Mouse (Mus musculus) forebrain, embryonic 14.5 days (tissue): ENCODE measurements around the gene Ntpcr. TPM values are rescaled to one million over a fixed set of nuclear protein-coding genes. Genes with fewer than 3 reads are reported as not detected.

Experiments
- ATAC-seq: fragments of 200-750 bp; cut with Nextera tagmentation; 2 replicates; pipeline ENCODE4 v1.8.0; 2017; ENCODE audit warnings: mild to moderate bottlenecking, moderate library complexity
- DNase-seq: peaks from one replicate; pipeline ENCODE4 v3.0.0-alpha.2; 2015; ENCODE audit warnings: low spot score
- H3K27ac ChIP-seq: fragments of 300-500 bp; sonication (generic); 2 replicates; pipeline ENCODE4 v1.5.1; 2014; ENCODE audit warnings: low read depth, mild to moderate bottlenecking, control low read depth, low read length, moderate library complexity
- H3K27me3 ChIP-seq: fragments of 300-500 bp; sonication (generic); replicated peaks from 2 replicates; pipeline ENCODE4 v1.6.1; 2014; ENCODE audit warnings: low read length, control low read depth, mixed read lengths; ENCODE audit not compliant: control insufficient read depth, insufficient read depth
- H3K36me3 ChIP-seq: fragments of 300-500 bp; sonication (generic); 2 replicates; pipeline ENCODE4 v1.6.1; 2014; ENCODE audit warnings: low read length, control low read depth; ENCODE audit not compliant: control insufficient read depth, insufficient read depth
- H3K4me1 ChIP-seq: fragments of 300-500 bp; sonication (generic); 2 replicates; pipeline ENCODE4 v1.6.1; 2014; ENCODE audit warnings: antibody characterized with exemption, low read length, control low read depth; ENCODE audit not compliant: control insufficient read depth, insufficient read depth
- H3K4me2 ChIP-seq: fragments of 300-500 bp; sonication (generic); 2 replicates; pipeline ENCODE4 v1.6.1; 2014; ENCODE audit warnings: mild to moderate bottlenecking, control low read depth, low read length
- H3K4me3 ChIP-seq: fragments of 300-500 bp; sonication (generic); 2 replicates; pipeline ENCODE4 v1.5.1; 2014; ENCODE audit warnings: low read depth, low read length, control low read depth
- H3K9ac ChIP-seq: fragments of 300-500 bp; sonication (generic); 2 replicates; pipeline ENCODE4 v1.6.1; 2014; ENCODE audit warnings: mild to moderate bottlenecking, low read length, control low read depth, moderate library complexity
- H3K9me3 ChIP-seq: fragments of 300-500 bp; sonication (generic); replicated peaks from 2 replicates; pipeline ENCODE4 v1.6.1; 2016; ENCODE audit warnings: low read length, control low read depth, mixed read lengths; ENCODE audit not compliant: control insufficient read depth
- WGBS: fragments of 180-500 bp; shearing (Covaris S2); extraction: QIAGEN DNeasy Blood & Tissue Kit; methylation state at CpG from one replicate; pipeline ENCODE4 v1.1.7; 2014; 5-methylcytosine and 5-hydroxymethylcytosine counted together
- polyA plus RNA-seq: library from polyadenylated mRNA; unstranded; fragments of >200 nt; fragmentation: Nextera tagmentation; extraction: Ambion mirVana; gene quantifications from 2 replicates; pipeline ENCODE4 v1.2.1, GENCODE M21; 2014

Ntpcr gene
- polyA plus RNA-seq, 1 experiment from 2014 or later, result 35.4 TPM

GRCm38 (mm10) chr8:125733964-125734956, 4.5 kb downstream of the Ntpcr start:
- Histone ChIP-seq H3K4me3 (peak overlapping the region; percentile 64), H3K27me3 (no peaks in the 10 kb centered on the region), H3K9me3 (no peaks in the 10 kb centered on the region), H3K4me2 (peak overlapping the region; percentile 84), H3K9ac (peak overlapping the region; percentile 77), H3K27ac (no peak overlapping the region), H3K4me1 (peaks cover 4% of the 10 kb centered on the region; the same call in 1 of the 2 replicates), H3K36me3 (no peaks in the 10 kb centered on the region)
- ATAC-seq (peak; percentile 95), DNase-seq (peak; percentile 95)
- WGBS, result 7% methylated on average over 51 of the region's 52 CpGs

GRCm38 (mm10) chr8:125738956-125739355, 9.2 kb downstream of the Ntpcr start:
- peaks cover 4% of the 10 kb centered on the region; the same call in 1 of the 2 replicates for H3K4me1 ChIP-seq
- no peaks in the 10 kb centered on the region for H3K27me3 ChIP-seq
- H3K4me3 ChIP-seq, result no peak overlapping the region
- no peak for ATAC-seq
- no peak overlapping the region for H3K27ac ChIP-seq
- H3K36me3 ChIP-seq, result no peaks in the 10 kb centered on the region
- peak; percentile 61 for DNase-seq
- no peak overlapping the region for H3K4me2 ChIP-seq
- WGBS, result 48% methylated on average over 4 of the region's 4 CpGs
- H3K9me3 ChIP-seq, result no peaks in the 10 kb centered on the region
- no peak overlapping the region for H3K9ac ChIP-seq

GRCm38 (mm10) chr8:125740655-125741054, 10.9 kb downstream of the Ntpcr start:
- Histone ChIP-seq H3K4me1 (no peaks in the 10 kb centered on the region), H3K4me3 (no peak overlapping the region), H3K27ac (no peak overlapping the region), H3K4me2 (no peak overlapping the region), H3K9ac (no peak overlapping the region), H3K9me3 (no peaks in the 10 kb centered on the region), H3K27me3 (no peaks in the 10 kb centered on the region), H3K36me3 (no peaks in the 10 kb centered on the region)
- WGBS, result 69% methylated on average over 10 of the region's 10 CpGs
- DNase-seq (no peak), ATAC-seq (no peak)

- H3K9me3 ChIP-seq, result no peaks in the 10 kb centered on the region
- WGBS, result 89% methylated on average over 5 of the region's 5 CpGs
- ATAC-seq, result no peak
- DNase-seq, result no peak
- no peak overlapping the region for H3K4me2 ChIP-seq
- no peaks in the 10 kb centered on the region for H3K4me1 ChIP-seq
- no peaks in the 10 kb centered on the region for H3K36me3 ChIP-seq
- no peak overlapping the region for H3K4me3 ChIP-seq
- no peaks in the 10 kb centered on the region for H3K27me3 ChIP-seq
- H3K9ac ChIP-seq, result no peak overlapping the region
- H3K27ac ChIP-seq, result no peak overlapping the region
Observed at GRCm38 (mm10) chr8:125741377-125741776, 11.6 kb downstream of the Ntpcr start.

GRCm38 (mm10) chr8:125741855-125742254, 12.1 kb downstream of the Ntpcr start:
- 86% methylated on average over 2 of the region's 2 CpGs for WGBS
- Histone ChIP-seq H3K9me3 (no peaks in the 10 kb centered on the region), H3K9ac (no peak overlapping the region), H3K4me1 (no peaks in the 10 kb centered on the region), H3K4me2 (no peak overlapping the region), H3K4me3 (no peak overlapping the region), H3K27ac (no peak overlapping the region), H3K27me3 (no peaks in the 10 kb centered on the region), H3K36me3 (no peaks in the 10 kb centered on the region)
- ATAC-seq (no peak), DNase-seq (no peak)

GRCm38 (mm10) chr8:125742406-125742805, 12.6 kb downstream of the Ntpcr start:
- Histone ChIP-seq H3K4me3 (no peak overlapping the region), H3K9ac (no peak overlapping the region), H3K4me2 (no peak overlapping the region), H3K9me3 (no peaks in the 10 kb centered on the region), H3K27me3 (no peaks in the 10 kb centered on the region), H3K4me1 (no peaks in the 10 kb centered on the region), H3K36me3 (no peaks in the 10 kb centered on the region), H3K27ac (no peak overlapping the region)
- WGBS, result 83% methylated on average over 8 of the region's 8 CpGs
- DNase-seq (no peak), ATAC-seq (no peak)

GRCm38 (mm10) chr8:125744914-125745576, 15.3 kb downstream of the Ntpcr start:
- Histone ChIP-seq H3K27me3 (no peaks in the 10 kb centered on the region), H3K27ac (no peak overlapping the region), H3K4me2 (no peak overlapping the region), H3K9ac (no peak overlapping the region), H3K4me1 (no peaks in the 10 kb centered on the region), H3K9me3 (no peaks in the 10 kb centered on the region), H3K4me3 (no peak overlapping the region), H3K36me3 (no peaks in the 10 kb centered on the region)
- DNase-seq (no peak), ATAC-seq (no peak)
- 94% methylated on average over 10 of the region's 10 CpGs for WGBS

GRCm38 (mm10) chr8:125747390-125747789, 17.6 kb downstream of the Ntpcr start:
- no peaks in the 10 kb centered on the region for H3K27me3 ChIP-seq
- 85% methylated on average over 8 of the region's 8 CpGs for WGBS
- H3K4me1 ChIP-seq, result 0 out of 2 replicates have a peak, but pooled peaks cover 3% of the 10 kb centered on the region
- no peaks in the 10 kb centered on the region for H3K9me3 ChIP-seq
- no peak overlapping the region for H3K27ac ChIP-seq
- DNase-seq, result no peak
- H3K9ac ChIP-seq, result no peak overlapping the region
- H3K4me3 ChIP-seq, result no peak overlapping the region
- H3K4me2 ChIP-seq, result no peak overlapping the region
- no peaks in the 10 kb centered on the region for H3K36me3 ChIP-seq
- ATAC-seq, result no peak
